Mouse (Mus musculus) right cerebral cortex, postnatal 14 days (tissue): ENCODE results near the gene Gm49342.
A peak's percentile ranks its signal among the peaks of the same experiment; 100 is the strongest.
"Not testable (repeated sequence)": the region's sequence is repeated elsewhere in the genome, so short reads cannot be mapped to it uniquely, and the experiment has no call there.

Experiments used
- DNase-seq: peaks from one replicate; pipeline ENCODE4 v3.0.0; 2022

The Gm49342 gene

DNA sequence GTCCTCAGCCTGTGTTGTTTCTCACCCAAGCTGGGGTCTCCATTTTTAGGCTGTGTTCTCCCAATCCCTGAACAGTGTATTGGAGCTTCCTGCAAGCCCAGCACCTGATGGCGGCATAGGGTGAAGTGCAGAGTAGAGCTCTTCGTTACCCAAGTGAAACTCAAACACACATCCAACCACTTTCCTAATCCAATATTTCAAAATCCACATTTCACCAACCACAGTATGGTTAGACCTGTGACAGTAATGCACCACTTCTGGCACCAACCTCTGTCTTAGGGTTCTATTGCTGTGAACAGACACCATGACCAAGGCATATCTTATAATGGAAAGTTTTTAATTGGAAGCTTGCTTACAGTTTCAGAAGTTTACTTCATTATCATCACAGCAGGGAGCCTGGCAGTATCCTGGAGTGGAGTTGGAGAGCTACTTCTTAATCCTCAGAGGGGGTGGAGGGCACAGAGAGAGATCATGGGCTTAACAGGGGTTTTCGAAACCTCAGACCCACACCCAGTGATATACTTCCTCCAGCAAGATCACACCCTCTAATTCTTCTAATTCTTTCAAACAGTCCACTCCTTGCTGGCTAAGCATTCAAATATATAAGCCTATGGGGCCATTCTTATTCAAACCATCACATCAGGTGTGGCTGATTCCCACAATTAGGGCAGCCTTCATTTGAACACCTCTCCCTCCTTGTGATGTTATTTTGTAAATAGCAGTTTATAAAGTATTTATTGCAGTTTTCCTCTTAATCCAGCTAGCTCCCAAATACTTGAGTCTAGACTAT lies 6.0 kb upstream of the Gm49342 start:
- DNase-seq: no peak

DNA sequence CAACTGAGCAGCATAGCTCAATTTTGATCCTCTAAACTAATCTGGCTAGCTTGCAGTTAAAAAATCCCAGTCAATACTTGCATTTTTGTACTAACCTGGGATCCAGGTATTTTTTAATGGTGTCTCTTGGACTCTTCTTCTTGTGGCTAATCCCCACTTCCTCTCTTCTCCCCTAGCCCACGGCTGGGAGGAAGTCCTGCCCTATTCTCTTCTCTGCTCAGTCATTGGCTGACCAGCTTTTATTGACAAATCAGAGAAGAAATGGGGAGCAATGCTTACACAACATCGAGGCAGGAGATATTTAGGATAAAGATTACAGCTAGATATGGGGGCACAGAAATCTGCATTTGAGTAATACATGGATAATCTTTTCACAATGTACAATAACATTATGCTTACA lies 5.4 kb upstream of the Gm49342 start:
- no peak for DNase-seq

DNA sequence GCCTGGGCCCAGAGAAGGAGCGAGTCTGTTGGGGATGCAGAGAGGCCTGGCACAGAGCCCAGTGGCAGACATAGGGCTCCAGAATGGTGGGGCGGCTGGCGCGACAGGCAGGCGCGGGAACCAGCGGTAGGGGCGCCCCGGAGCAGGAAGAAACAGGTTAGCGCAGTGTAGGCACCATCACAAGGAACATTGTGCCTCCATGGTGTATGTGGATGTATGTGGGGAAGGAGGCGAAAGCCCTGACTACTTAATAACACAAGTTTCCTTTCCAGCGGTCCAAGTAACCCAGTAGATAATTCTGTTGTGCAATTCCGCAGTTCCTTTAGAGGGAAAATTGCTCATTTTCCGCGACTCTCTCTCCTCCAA lies 334 bp downstream of the Gm49342 start:
- not testable (repeated sequence) for DNase-seq

DNA sequence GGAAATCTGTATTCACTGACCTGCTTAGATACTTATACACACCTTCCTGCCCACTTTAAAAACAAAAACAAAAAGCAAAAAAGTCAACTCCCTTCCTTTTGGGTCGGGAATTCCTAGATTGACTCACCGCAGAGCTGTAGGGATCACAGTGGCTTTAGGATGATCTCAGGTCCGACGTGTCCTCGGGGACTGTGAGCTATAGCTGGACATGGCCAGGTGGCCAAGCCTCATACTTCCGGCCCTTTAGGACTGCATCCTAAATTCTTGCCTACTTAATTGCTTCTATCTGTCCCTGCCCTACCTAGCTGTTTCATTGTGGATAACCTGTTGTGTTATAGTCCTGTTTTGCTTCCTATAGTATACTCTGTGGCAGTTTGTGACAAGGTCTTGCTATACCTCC lies 764 bp downstream of the Gm49342 start:
- DNase-seq: not testable (repeated sequence)

DNA sequence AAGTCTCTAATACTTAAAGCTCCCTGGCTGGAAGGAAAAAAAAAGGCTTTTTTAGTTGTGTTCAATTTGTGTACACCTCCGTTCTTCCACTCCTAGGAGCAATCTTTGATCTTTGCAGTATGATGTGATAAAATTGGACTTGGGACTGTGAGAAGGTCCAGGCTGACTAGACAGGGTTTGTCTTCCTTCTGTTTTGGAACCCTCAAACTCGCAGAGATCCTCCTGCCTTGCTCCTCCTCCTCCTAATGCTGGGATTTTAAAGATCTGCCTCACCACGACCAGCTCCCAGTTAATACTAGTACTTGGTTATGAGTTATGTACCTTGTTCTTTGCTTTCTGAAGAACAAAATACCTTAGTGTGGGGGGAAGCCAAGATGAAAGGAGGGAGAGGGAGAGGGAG lies 1.2 kb downstream of the Gm49342 start:
- DNase-seq: not testable (repeated sequence)

DNA sequence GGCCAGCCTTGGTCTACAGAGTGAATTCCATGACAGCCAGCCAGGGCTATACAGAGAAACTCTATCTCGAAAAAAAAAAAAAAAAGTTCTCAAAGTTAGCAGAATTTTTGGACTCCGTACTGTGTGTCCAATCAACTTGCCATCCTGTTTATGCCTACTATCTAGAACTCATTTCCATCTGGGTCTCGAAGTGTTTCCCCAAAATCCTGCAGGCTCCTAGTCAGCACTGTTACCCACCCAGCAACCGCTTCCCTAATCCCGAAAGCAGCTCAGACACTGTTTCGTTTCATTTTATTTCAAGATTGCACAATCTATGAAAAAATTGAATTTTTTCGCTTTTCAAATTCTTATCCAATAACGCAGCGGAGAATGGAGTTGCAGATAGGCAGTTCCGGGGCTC lies 11.2 kb downstream of the Gm49342 start:
- DNase-seq: no peak

DNA sequence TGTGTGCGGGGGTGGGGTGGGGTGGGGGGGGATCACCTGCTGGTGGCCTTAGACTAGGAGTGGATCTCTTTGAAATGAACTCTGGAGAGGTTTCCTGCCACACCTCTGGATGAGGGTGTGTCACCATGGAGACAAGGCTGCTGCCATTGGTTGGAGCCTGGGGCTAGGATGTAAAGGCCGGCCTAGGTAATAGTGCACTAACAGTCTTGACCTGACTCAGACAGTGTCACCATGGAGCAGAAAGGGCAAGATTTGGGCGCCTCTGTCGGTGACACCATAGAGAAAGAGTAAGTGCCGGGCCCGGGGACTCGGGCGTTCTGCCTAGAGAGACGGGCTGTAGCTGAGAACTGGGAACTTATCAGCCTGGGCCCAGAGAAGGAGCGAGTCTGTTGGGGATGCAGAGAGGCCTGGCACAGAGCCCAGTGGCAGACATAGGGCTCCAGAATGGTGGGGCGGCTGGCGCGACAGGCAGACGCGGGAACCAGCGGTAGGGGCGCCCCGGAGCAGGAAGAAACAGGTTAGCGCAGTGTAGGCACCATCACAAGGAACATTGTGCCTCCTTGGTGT lies 11.7 kb downstream of the Gm49342 start, which contains the start of gene Pnp2:
TSS of gene Pnp2 (plus strand) at position 51 of the 567 bp plus-strand sequence.
- peak; percentile 57 for DNase-seq

DNA sequence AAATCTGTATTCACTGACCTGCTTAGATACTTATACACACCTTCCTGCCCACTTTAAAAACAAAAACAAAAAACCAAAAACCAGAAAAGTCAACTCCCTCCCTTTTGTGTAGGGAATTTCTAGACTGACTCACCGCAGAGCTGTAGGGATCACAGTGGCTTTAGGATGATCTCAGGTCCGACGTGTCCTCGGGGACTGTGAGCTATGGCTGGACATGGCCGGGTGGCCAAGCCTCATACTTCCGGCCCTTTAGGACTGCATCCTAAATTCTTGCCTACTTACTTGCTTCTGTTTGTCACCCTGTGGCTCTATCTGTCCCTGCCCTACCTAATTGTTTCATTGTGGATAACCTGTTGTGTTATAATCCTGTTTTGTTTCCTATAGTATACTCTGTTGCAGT lies 12.4 kb downstream of the Gm49342 start:
- DNase-seq: not testable (repeated sequence)

DNA sequence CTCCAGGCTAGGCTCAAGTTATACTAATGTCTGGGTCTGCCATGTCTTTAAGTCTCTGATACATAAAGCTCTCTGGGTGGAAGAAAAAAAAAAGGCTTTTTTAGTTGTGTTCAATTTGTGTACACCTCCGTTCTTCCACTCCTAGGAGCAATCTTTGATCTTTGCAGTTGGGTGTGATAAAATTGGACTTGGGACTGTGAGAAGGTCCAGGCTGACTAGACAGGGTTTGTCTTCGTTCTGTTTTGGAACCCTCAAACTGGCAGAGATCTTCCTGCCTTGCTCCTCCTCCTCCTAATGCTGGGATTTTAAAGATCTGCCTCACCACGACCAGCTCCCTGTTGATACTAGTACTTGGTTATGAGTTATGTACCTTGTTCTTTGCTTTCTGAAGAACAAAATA lies 12.8 kb downstream of the Gm49342 start:
- DNase-seq: not testable (repeated sequence)

DNA sequence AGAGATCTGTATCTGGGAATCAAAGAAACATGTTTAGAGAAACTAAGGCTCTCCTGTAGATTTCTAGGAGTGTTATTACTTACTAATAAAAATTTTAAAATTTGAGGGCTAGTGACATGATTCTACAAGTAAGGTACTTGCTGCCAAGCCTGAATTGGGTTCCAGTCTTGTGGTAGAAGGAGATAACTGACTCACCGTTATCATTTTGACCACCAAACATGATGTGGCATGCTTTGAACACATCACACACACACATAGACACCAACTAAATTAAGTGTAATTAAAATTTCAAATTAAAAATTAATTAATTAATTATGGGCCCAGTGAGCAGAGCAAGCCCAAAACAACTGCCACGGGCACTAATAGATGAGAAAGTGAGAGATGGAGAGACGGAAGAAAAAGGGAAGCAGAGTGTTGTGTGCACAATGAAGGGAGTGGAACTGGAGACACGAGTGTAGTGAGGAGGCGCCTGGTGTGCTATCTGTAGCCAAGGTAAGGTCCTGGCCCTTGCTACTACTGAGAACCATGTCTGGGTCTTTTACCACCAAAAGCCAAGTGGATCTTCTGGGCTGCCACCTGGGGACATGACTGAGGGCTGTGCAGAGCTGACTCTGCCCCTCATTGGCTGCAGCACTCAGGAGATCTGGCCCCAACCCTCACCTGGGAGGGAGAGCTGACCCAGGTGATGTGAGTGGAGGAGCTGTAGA lies 14.1 kb downstream of the Gm49342 start:
- not testable (repeated sequence) for DNase-seq

- no peak for DNase-seq
Observed at GRCm38 (mm10) chr14:50968216-50968980, 24.1 kb downstream of the Gm49342 start.

DNA sequence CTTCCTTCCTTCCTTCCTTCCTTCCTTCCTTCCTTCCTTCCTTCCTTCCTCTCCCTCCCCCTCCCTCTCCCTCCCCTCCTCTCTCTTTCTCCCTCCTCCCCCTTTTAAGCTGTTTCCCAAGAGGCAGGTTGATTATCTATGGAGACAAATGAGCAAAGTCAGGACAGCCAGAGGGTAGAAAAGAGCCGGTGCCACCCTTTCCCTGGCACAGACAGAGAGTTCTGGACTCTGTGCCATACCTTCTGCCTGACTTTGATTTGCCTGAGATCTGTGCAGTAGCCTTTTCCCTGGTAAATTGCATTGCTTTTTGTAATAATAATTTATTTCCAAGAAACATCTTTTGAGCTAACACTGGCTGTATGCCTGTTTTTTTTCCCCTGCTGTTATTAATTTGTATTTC lies 24.7 kb downstream of the Gm49342 start:
- DNase-seq: no peak

DNA sequence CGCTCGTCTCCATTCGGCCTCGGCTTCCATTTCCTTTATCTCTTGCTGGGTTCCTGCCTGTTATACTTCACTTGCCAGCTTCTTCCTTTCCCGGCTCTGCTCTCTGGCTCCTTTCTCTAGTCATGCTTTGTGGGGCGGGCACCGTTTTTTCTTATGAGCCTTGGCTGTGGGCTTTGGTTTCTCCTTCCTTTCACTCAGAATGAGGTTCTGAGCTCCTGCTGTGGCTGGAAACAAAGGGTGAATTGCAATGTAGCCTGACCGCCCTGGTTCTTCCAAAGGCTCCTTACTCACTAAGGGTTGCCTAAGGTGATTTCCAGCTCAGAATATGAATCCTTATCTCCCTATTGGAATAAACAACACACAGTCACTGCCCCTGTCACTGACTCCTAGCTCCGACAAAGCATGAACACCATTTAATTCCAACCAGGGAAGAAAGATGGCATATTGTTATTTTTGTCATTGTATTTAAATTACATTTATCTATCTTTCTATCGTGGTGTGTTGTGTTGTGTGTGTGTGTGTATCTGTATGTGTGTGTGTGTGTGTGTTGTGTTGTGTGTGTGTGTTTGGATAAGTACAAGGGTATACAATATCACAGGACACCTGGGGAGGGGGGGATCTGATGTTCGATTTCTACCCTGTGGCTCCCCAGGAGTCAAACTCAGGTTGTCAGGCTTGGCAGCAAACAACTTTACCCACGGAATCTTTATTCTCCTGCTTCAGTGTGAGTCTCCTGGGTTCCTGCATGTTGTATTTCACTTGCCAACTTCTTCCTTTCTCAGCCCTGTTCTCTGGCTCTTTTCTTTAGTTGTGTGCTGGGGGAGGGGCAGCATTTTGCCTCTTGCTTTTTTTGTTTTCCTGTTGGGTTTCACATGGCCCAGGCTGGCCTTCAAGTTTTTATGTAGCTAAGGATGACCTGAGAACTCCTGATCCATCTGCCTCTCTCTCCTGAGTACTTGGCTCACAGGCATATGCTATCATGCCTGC lies 25.5 kb downstream of the Gm49342 start:
- peak; percentile 17 for DNase-seq

DNA sequence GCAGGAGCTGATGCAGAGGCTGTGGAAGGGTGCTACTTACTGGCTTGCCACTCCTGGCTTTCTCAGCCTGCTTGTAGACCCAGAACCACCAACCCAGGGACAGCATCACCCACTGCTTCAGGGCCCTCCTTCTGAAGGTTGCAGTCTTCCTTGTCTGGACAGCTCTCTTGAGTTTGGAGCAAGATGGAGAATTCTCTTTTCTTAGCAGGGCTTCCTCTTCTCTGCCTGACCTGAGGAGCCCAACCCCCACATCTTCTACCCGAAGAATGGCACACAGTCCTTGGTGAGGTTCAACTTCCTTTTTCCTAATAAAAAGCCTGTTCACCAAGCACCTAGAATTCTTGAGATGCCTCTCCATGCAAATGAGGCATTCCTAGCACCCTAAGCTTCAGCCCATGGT lies 26.5 kb downstream of the Gm49342 start:
- no peak for DNase-seq

DNA sequence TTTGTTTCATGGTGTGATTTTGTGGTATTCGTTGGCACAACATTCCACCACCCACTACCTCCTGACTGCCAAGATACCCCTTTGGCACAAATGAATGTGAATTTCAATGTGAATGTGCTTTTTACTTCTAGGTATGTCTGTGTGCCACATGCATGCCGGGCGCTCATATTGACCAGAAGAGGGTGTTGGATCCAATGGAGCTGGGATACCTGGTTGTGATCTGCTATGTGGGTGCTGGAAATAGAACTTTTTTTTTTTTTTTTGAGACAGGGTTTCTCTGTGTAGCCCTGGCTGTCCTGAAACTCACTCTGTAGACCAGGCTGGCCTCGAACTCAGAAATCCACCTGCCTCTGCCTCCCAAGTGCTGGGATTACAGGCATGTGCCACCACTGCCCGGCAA lies 28.7 kb downstream of the Gm49342 start:
- DNase-seq: not testable (repeated sequence)

DNA sequence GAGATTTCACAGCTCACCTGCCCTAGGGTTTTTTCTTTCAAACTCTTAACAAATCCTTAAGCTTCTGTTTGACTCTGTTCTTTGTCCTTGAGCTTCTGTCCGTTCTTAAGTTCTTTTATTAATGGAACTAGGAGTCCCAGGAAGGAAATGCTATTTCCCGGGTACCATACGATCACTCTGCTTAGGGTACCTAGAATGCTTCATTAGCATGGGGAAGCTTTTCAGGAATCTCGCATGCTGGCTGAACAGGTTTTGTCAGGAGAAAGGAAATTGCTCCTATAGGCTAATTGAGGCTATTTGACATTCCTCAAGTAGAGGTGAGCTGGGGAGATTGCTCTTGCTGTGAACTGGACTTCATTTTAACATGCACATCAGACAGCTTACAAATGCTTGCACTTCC lies 29.4 kb downstream of the Gm49342 start:
- DNase-seq: no peak

GRCm38 (mm10) chr14:50975001-50975400 lies 30.7 kb downstream of the Gm49342 start:
- DNase-seq: no peak

GRCm38 (mm10) chr14:50976674-50977073 lies 32.4 kb downstream of the Gm49342 start:
- no peak for DNase-seq

GRCm38 (mm10) chr14:50978451-50978850 lies 34.1 kb downstream of the Gm49342 start:
- not testable (repeated sequence) for DNase-seq

DNA sequence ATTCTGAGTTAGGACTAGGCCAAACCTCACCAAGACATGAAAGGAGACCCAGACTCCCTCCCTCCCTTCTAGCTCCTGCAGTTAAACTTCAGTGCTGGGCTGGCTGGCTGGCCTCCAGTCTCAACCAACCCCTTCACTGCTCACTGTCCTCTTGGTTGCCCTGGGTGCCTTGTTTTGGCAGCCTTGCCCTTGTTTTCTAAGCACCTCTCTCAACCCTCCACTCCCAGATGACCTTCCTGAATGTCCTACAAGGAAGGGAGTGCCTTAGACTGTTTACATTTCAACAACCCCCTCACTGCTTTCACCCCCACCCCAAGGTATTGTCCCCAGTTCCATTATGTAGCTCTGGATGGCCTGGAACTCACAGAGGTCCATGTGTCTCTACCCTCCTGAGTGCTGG lies 35.3 kb downstream of the Gm49342 start:
- DNase-seq: no peak

DNA sequence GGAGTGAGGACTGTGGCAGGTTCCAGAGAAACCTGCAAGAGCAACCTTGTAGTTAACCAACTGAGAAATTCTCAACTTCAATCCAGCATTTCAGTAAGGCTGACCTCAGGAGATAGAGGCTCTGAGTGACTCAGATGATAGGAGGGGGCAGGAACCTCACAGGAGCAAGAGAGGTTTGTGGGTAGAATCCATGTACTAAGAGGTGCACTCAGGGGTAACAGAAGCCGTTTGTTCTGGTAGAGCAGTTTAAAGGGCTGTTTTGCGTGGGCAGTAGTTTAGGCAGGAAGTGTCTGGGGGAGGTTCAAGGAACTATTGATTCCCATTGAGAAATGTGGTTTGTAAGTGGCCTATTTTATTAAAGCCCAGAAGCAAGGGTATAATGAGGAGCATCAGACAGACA lies 36.9 kb downstream of the Gm49342 start:
- DNase-seq: no peak

- no peak for DNase-seq
Observed at GRCm38 (mm10) chr14:50981837-50982236, 37.5 kb downstream of the Gm49342 start.
